Mouse (Mus musculus) stomach, postnatal 0 days (tissue): ENCODE results near the gene Serhl.

Source experiments
- CTCF ChIP-seq: IDR thresholded peaks from 2 replicates; pipeline ENCODE4 v1.5.1; 2016; ENCODE audit warnings: antibody characterized with exemption, low read depth, mild to moderate bottlenecking, moderate library complexity
- EP300 ChIP-seq: optimal IDR thresholded peaks from 2 replicates; pipeline ENCODE3; 2016; ENCODE audit warnings: antibody characterized with exemption

- TF ChIP-seq CTCF (no peak), EP300 (no peak)
Observed at GRCm38 (mm10) chr15:83111874-83112273, 22.6 kb downstream of the Serhl start.
